Mouse (Mus musculus): ENCODE data around the gene Olfr272.

- TF ChIP-seq POLR2A (IDR thresholded peaks at IDR 0.05; ENCODE audit: insufficient read depth, low read length) (no peak), CTCF (IDR thresholded peaks at IDR 0.05; ENCODE audit: low read depth, low read length) (no peak), EP300 (IDR thresholded peaks at IDR 0.05; ENCODE audit: insufficient read depth, low read depth, low read length) (no peak)
Measured at GRCm38 (mm10) chr4:52912409-52912808, 6.6 kb downstream of the Olfr272 start.
